Mouse (Mus musculus): ENCODE results near the gene Stpg3. TPM values are rescaled to one million over a fixed set of nuclear protein-coding genes. Genes with fewer than 3 reads are reported as not detected.
A peak's percentile ranks its signal among the peaks of the same experiment; 100 is the strongest.

The Stpg3 gene
- polyA plus RNA-seq, 1 experiment from 2014 or later: not detected

GRCm38 (mm10) chr2:25230581-25230980, 16.1 kb upstream of the Stpg3 start:
- no peaks in the 10 kb centered on the region for H3K9me3 ChIP-seq (ENCODE audit: control insufficient read depth, low read length)
- 84% methylated on average over 7 of the region's 7 CpGs for WGBS
- no peaks in the 10 kb centered on the region for H3K4me1 ChIP-seq (ENCODE audit: control insufficient read depth, insufficient read depth, low read length)
- no peaks in the 10 kb centered on the region for H3K27me3 ChIP-seq (ENCODE audit: control insufficient read depth, insufficient read depth, low read length)
- no peak overlapping the region for H3K27ac ChIP-seq (ENCODE audit: low read depth, low read length)
- H3K4me2 ChIP-seq (ENCODE audit: low read depth, low read length): no peak overlapping the region
- no peak overlapping the region for H3K4me3 ChIP-seq (ENCODE audit: low read depth, low read length)
- no peak for ATAC-seq (ENCODE audit: low read depth)
- H3K36me3 ChIP-seq (ENCODE audit: control insufficient read depth, insufficient read depth, low read length): no peaks in the 10 kb centered on the region
- H3K9ac ChIP-seq (replicated peaks; ENCODE audit: low read depth, low read length): no peak overlapping the region

GRCm38 (mm10) chr2:25229582-25229981, 15.1 kb upstream of the Stpg3 start:
- H3K4me2 ChIP-seq (ENCODE audit: low read depth, low read length): no peak overlapping the region
- H3K4me1 ChIP-seq (ENCODE audit: control insufficient read depth, insufficient read depth, low read length): no peaks in the 10 kb centered on the region
- H3K27ac ChIP-seq (ENCODE audit: low read depth, low read length): no peak overlapping the region
- no peaks in the 10 kb centered on the region for H3K36me3 ChIP-seq (ENCODE audit: control insufficient read depth, insufficient read depth, low read length)
- ATAC-seq (ENCODE audit: low read depth): no peak
- no peaks in the 10 kb centered on the region for H3K9me3 ChIP-seq (ENCODE audit: control insufficient read depth, low read length)
- WGBS: 87% methylated on average over 5 of the region's 5 CpGs
- H3K4me3 ChIP-seq (ENCODE audit: low read depth, low read length): no peak overlapping the region
- no peaks in the 10 kb centered on the region for H3K27me3 ChIP-seq (ENCODE audit: control insufficient read depth, insufficient read depth, low read length)
- H3K9ac ChIP-seq (replicated peaks; ENCODE audit: low read depth, low read length): no peak overlapping the region

GRCm38 (mm10) chr2:25228995-25229530, 14.6 kb upstream of the Stpg3 start:
- Histone ChIP-seq H3K36me3 (ENCODE audit: control insufficient read depth, insufficient read depth, low read length) (no peaks in the 10 kb centered on the region), H3K9ac (replicated peaks; ENCODE audit: low read depth, low read length) (no peak overlapping the region), H3K4me1 (ENCODE audit: control insufficient read depth, insufficient read depth, low read length) (no peaks in the 10 kb centered on the region), H3K27ac (ENCODE audit: low read depth, low read length) (no peak overlapping the region), H3K4me3 (ENCODE audit: low read depth, low read length) (no peak overlapping the region), H3K27me3 (ENCODE audit: control insufficient read depth, insufficient read depth, low read length) (no peaks in the 10 kb centered on the region), H3K9me3 (ENCODE audit: control insufficient read depth, low read length) (no peaks in the 10 kb centered on the region), H3K4me2 (ENCODE audit: low read depth, low read length) (peak overlapping the region; percentile 31; the same call in 1 of the 2 replicates)
- WGBS: 71% methylated on average over 6 of the region's 6 CpGs
- no peak for ATAC-seq (ENCODE audit: low read depth)

GRCm38 (mm10) chr2:25228431-25228889, 14.0 kb upstream of the Stpg3 start:
- Histone ChIP-seq H3K27ac (ENCODE audit: low read depth, low read length) (peak overlapping the region; percentile 34; the same call in 1 of the 2 replicates), H3K27me3 (ENCODE audit: control insufficient read depth, insufficient read depth, low read length) (no peaks in the 10 kb centered on the region), H3K9me3 (ENCODE audit: control insufficient read depth, low read length) (no peaks in the 10 kb centered on the region), H3K36me3 (ENCODE audit: control insufficient read depth, insufficient read depth, low read length) (no peaks in the 10 kb centered on the region), H3K9ac (replicated peaks; ENCODE audit: low read depth, low read length) (no peak overlapping the region; the same call in 1 of the 2 replicates), H3K4me1 (ENCODE audit: control insufficient read depth, insufficient read depth, low read length) (peaks cover 4% of the 10 kb centered on the region; the same call in 1 of the 2 replicates), H3K4me3 (ENCODE audit: low read depth, low read length) (no peak overlapping the region; the same call in 1 of the 2 replicates), H3K4me2 (ENCODE audit: low read depth, low read length) (peak overlapping the region; percentile 31)
- WGBS: 1% methylated on average over 7 of the region's 7 CpGs
- ATAC-seq (ENCODE audit: low read depth): no peak

GRCm38 (mm10) chr2:25227406-25227805, 13.0 kb upstream of the Stpg3 start:
- no peak overlapping the region for H3K9ac ChIP-seq (replicated peaks; ENCODE audit: low read depth, low read length)
- H3K27ac ChIP-seq (ENCODE audit: low read depth, low read length): no peak overlapping the region
- H3K36me3 ChIP-seq (ENCODE audit: control insufficient read depth, insufficient read depth, low read length): no peaks in the 10 kb centered on the region
- no peak overlapping the region for H3K4me2 ChIP-seq (ENCODE audit: low read depth, low read length)
- no peaks in the 10 kb centered on the region for H3K27me3 ChIP-seq (ENCODE audit: control insufficient read depth, insufficient read depth, low read length)
- H3K4me3 ChIP-seq (ENCODE audit: low read depth, low read length): no peak overlapping the region
- no peak for ATAC-seq (ENCODE audit: low read depth)
- peaks cover 7% of the 10 kb centered on the region; the same call in 1 of the 2 replicates for H3K4me1 ChIP-seq (ENCODE audit: control insufficient read depth, insufficient read depth, low read length)
- no peaks in the 10 kb centered on the region for H3K9me3 ChIP-seq (ENCODE audit: control insufficient read depth, low read length)
- WGBS: 87% methylated on average over 4 of the region's 4 CpGs

GRCm38 (mm10) chr2:25226864-25227263, 12.4 kb upstream of the Stpg3 start:
- no peak for ATAC-seq (ENCODE audit: low read depth)
- H3K4me1 ChIP-seq (ENCODE audit: control insufficient read depth, insufficient read depth, low read length): peaks cover 7% of the 10 kb centered on the region; the same call in 1 of the 2 replicates
- WGBS: 83% methylated on average over 5 of the region's 5 CpGs

GRCm38 (mm10) chr2:25225811-25226379, 11.5 kb upstream of the Stpg3 start:
- ATAC-seq (ENCODE audit: low read depth): no peak
- no peaks in the 10 kb centered on the region for H3K36me3 ChIP-seq (ENCODE audit: control insufficient read depth, insufficient read depth, low read length)

More at GRCm38 (mm10) chr2:25226864-25227263, 12.4 kb upstream of the Stpg3 start:
- Histone ChIP-seq H3K9ac (replicated peaks; ENCODE audit: low read depth, low read length) (no peak overlapping the region), H3K27ac (ENCODE audit: low read depth, low read length) (no peak overlapping the region), H3K9me3 (ENCODE audit: control insufficient read depth, low read length) (no peaks in the 10 kb centered on the region), H3K36me3 (ENCODE audit: control insufficient read depth, insufficient read depth, low read length) (no peaks in the 10 kb centered on the region), H3K4me3 (ENCODE audit: low read depth, low read length) (no peak overlapping the region), H3K27me3 (ENCODE audit: control insufficient read depth, insufficient read depth, low read length) (no peaks in the 10 kb centered on the region), H3K4me2 (ENCODE audit: low read depth, low read length) (no peak overlapping the region)

GRCm38 (mm10) chr2:25224766-25225752, 10.6 kb upstream of the Stpg3 start:
- peak overlapping the region; percentile 91 for H3K27ac ChIP-seq (ENCODE audit: low read depth, low read length)
- H3K27me3 ChIP-seq (ENCODE audit: control insufficient read depth, insufficient read depth, low read length): no peaks in the 10 kb centered on the region
- peak overlapping the region; percentile 81 for H3K4me3 ChIP-seq (ENCODE audit: low read depth, low read length)
- H3K4me1 ChIP-seq (ENCODE audit: control insufficient read depth, insufficient read depth, low read length): peaks cover 7% of the 10 kb centered on the region; the same call in 1 of the 2 replicates
- H3K4me2 ChIP-seq (ENCODE audit: low read depth, low read length): peak overlapping the region; percentile 51
- peak overlapping the region; percentile 51 for H3K9ac ChIP-seq (replicated peaks; ENCODE audit: low read depth, low read length)
- WGBS: 2% methylated on average over 41 of the region's 41 CpGs
- H3K9me3 ChIP-seq (ENCODE audit: control insufficient read depth, low read length): no peaks in the 10 kb centered on the region
- peak; percentile 97 for ATAC-seq (ENCODE audit: low read depth)
- no peaks in the 10 kb centered on the region for H3K36me3 ChIP-seq (ENCODE audit: control insufficient read depth, insufficient read depth, low read length)

More at GRCm38 (mm10) chr2:25225811-25226379, 11.5 kb upstream of the Stpg3 start:
- 78% methylated on average over 8 of the region's 8 CpGs for WGBS
- peaks cover 7% of the 10 kb centered on the region; the same call in 1 of the 2 replicates for H3K4me1 ChIP-seq (ENCODE audit: control insufficient read depth, insufficient read depth, low read length)
- H3K9me3 ChIP-seq (ENCODE audit: control insufficient read depth, low read length): no peaks in the 10 kb centered on the region
- peak overlapping the region; percentile 91 for H3K27ac ChIP-seq (ENCODE audit: low read depth, low read length)
- H3K4me3 ChIP-seq (ENCODE audit: low read depth, low read length): peak overlapping the region; percentile 81; the same call in 1 of the 2 replicates
- H3K4me2 ChIP-seq (ENCODE audit: low read depth, low read length): peak overlapping the region; percentile 51
- no peaks in the 10 kb centered on the region for H3K27me3 ChIP-seq (ENCODE audit: control insufficient read depth, insufficient read depth, low read length)
- H3K9ac ChIP-seq (replicated peaks; ENCODE audit: low read depth, low read length): no peak overlapping the region
